Mouse (Mus musculus) kidney, postnatal 14 days (tissue): ENCODE results near the gene Odc1.

Experiments
- DNase-seq: peaks from one replicate; pipeline ENCODE4 v3.0.0; 2022; ENCODE audit warnings: mixed read lengths

Odc1 gene

DNA sequence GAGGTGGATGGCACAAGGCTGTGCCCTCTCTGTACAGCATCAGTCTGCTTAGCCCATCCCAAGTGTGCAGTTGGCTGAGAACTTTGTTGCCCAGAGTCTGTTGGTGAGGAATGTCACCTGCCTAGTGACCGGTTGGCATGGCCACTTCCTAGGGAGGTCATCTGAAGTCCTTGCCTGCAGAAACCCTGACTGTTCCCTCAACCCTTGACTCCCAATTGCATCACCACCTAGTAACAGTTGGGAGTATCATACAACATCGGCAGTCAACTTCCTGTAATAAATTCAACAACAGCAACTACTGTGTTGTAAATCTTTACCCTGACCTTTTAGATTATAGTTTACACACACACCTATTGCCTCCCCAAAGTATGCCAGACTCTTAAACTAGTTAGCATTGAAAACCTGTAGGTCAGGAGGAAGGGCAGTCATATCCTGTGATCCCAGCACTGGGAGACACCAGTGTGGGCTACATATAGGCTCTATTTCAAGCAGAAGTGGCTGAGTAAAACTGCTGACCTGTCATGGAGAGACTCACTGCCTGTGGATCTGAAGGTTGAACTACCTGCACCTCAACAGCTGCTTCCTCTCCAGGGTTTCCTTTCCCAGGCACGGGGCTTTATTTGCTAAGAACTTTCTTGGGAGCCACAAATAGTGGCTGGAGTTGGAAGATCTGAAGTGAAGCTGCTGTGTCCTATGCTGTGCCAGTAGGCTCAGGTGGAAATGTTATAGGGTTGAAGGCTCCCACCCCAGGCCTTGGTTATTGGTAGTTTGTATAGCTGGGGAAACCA is 6.8 kb downstream of the Odc1 start:
- no peak for DNase-seq

DNA sequence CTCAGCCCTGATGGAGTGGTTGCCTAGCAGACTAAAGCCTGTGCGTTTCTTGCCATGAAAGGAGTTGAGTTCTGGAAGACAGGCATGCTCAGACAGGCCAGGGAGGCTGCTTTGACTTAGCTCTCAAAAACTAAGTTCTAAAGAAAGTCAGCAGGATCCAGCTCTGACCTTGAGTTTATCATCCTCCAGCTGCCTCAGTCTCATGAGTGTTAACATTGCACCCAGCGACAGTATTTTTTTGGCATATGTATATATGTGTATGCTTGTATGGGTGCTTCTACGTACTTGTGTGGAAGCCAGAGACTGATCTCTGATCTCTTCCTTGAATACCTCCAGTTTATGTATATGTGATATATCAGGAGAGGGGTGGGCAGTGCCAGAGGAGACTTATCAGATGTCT is 7.8 kb downstream of the Odc1 start:
- no peak for DNase-seq

DNA sequence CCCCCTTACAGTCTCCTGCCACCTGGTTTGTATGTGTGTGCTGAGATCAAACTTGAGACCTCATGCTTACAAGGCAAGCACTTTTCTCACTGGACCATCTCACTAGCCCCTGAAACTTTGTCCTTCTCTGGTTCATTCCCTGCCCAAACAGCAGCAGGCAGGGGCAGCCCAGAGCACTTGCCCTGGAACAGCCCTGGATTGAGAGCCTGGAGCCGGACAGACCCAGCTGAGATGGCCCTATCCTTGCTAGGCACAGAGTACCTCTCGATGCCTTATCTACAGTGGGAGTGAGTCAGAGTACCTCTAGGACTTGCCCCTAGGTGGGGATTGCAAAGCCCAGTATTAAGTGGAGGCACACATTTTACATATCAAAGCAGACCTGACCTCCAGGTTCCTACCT is 8.4 kb downstream of the Odc1 start:
- DNase-seq: no peak

DNA sequence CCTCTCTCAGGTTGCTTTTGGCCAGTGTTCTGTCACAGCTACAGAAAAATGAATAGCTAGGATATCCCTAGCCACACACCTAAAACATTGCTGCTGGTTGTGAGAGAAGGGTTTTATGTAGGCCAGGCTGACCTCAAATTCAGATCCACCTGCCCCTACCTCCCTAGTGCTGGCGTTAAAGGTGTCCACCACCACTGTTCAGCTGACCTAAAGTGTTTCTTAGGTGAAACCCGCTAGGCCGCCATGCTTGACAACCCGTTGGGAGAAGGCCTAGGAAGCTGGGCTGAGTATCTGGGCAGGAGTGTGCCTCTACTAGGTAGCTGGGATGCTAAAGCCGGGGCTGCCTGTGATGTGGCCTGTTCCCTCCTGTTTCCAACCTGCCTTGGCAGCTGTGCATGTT is 9.0 kb downstream of the Odc1 start:
- DNase-seq: no peak

DNA sequence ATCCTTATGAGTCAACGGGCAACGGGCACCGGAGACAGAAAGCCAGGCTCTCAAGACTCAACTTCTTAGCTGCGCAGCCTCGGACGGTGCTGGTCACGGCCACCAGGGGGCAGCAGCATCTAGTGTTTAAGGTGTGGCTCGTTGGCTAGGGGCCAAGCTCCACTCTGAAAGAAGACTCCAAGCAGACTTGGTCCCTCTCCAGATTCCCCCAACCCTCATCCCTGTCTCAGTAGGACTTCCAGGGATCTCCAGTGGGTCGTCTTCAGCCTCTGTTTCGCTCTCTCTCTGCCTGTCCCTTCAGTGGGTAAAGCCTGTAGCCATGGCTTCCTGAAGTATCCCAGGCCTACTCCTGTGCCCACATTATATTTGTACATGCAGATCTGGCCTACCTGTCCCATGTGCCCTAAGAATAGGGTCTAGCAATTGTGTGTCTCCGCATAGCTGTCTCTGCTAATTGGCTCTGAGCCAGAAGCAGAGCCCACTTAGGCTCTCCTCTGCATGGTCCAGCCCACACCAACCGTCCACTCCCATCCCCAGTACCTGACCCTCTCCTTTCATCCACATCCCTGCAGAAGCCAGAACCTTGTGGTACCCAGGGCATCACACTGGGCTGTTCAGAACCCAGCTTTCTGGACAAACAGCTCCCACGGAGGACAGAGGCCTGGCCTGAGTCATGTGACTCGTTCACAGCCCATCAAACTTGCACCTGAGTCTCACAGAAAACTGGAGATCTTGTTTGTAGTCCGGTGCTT is 9.8 kb downstream of the Odc1 start:
- peak; percentile 92 for DNase-seq

DNA sequence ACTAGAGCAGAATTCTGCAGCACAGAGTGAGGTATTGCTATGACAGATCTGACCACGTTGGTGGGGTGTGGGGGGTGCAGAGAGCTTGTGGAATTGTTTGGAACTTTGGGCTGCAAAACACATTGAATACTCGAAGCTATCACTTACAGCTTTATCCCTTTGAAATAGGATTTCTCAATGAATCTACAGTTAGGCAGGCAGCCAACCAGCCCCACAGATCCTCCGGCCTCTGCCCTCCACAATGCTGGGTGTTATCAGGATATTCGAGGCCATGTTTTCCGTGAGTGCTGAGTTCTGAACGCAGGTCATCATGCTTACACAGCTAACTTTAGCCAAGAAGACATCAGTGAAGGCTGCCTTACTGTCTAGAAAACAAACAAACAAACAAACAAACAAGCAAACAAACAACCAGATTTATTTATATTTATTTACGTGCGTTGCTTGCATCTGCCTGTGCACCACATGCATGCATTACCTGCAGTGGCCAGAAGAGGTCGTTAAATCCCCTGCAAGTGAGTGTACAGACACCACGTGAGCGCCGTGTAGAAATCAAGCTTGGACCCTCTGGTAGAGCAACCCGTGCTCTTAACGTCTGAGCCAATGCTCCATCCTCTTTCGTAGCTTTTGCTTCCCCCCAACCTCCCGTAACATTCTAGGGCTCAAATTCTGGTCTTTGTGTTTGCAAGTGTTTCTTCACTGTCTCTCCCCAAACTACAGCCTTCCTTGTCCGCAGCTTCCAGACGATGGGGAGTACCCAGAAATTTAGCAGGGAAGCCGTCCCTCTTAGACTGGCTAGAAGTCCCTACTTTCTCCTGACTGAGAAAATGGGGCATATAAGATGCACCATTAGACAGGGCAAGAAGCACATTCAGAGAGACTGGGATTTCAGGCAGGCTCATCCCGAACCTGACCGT is 12.1 kb downstream of the Odc1 start:
- DNase-seq: peak; percentile 77

DNA sequence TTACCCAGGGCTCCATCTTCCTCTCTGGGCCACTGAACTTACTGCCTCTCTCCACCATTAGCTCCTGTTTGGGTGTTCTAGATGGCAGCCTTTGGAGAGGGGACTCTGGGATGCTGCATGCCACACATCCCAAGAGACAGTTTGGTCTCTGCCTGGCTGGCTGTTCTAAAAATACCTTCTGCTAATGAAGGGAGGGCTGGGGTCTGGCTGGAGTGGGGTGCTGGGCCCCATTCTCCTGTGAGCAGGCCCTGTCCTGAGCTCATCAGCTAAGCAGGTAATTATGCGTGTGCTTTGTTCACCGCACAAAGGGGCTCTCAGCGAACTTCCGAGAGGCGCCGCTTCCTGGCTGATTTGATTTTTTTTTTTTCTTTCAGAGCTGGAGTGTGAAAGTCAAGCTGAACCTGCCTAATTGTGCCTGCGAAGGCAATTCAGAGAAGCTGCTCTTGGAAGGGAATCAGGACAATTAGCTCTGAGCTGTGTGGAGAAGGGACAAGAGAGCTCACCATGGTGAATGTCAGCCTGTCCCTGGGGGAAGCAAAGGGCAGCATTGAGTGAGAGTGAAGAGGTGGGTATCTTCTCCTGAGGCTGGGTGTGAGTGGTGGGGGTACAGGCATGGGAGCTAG is 12.9 kb downstream of the Odc1 start:
- no peak for DNase-seq

DNA sequence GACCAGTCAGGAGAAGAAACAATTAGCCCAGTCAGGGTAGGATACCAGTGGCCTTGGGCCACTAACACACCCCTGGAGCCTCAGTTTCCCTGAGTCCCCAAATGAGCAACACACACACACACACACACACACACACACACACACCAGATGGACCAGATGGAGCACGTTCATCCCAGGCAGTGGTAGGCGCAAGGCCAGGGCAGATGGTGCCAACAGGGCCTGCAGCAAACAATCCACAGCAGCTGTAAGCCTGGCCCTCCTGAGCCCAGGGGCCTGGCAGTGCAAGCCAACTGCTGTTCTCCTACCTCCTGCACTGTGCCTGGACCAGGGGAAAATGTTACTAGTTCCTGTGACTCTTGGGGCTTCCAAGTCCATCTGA is 13.4 kb downstream of the Odc1 start:
- no peak for DNase-seq

DNA sequence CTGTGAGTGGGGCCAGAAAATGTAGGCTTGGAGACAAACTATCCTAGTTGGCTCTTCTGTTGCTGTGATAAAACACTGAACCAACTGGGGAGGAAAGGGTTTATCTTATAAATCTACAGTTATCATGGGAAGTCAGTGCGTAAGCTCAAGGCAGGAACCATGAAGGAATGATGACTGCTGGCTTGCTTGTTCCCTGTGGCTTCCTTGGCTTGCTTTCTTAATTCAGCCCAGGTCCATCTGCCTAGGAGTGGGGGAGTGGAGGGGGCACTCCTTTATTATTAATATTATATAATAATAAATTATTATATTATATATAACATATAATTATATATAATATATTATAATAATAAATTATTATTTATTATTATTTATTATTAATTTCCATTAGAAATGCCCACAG is 17.8 kb downstream of the Odc1 start:
- DNase-seq: no peak

DNA sequence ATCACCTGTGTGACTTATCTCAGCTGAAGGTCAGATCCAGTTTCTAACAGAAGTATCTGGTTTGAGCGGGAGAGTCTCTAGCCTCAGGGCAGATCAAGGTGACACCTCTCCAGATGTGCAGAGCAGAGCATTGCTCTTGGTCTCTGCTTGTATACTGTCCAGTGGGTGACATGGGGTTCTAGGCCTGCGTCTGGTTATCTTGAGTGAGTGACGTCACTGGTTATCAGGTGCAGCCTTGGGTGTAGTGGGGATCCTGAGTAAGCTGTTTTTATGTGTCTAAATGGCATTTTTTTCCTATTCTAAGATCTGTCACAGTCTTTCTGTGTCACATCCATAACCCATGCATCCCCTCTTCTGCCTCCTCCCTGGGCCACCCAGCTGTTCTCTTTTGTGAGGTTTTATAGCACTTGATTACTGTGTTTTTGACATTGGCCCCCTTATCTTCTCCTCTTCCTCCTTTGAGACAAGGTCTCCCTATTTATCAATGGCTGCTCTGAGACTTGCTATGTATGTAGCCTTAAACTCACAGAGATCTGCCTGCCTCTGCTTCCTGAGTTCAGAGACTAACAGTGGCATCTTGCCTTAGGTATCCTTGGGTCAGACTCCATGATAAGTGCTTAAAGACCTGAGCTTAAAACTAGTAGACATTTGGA is 20.9 kb downstream of the Odc1 start:
- no peak for DNase-seq

DNA sequence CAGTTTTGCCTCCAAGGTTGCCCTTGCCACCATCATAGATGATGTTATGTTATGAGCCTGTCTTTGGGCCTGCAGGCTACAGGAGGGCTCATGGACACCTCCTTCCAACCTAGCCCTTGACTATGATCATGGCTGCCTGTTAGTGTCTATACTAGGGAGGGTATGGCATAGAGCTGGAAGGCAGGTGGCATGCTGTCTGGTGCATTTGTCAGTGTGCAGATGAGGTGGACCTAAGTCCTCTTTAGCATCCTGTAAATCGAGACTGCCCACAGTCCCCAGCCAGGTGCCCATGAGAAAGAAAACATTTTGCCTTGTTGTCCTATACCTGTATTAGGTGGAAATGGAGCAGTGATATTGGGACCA is 21.4 kb downstream of the Odc1 start:
- no peak for DNase-seq

DNA sequence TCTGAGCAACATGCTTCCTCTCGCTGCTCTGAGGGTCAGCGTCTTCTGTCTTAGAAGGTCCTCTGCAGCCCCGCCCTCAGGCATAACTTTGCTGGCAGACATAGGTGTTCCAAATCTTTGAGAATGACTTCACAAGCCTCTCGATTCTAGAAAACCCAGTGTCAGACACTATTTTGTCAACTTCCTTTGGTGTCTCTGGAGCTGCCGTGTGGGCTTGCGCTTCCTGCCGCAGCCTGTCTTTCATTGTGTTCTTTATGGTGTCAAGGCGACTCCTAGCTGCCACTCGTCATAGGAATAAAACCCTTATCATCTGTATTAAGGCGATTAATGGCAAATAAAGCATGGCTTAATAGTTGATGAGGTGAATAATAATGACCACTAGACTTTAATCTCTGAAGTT is 24.0 kb downstream of the Odc1 start:
- no peak for DNase-seq

DNA sequence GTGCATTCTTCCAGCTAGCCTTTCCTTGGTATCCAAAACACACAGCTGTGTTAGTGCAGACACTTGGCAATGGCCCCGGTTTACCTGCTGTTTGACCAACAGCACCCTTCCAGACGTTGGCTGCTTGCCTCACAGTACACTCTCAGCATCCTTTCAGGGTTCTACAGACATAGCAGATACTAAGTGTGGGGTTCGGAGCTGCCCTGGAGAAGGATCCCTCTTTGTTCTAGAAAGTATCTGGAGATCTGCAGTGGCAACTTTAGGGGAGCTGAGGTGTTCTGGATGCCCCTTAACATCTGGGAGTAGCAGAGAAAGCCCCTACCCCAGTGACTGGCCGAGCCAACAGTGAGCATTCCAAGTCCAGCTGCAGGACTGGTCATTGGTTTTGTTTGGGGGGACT is 30.0 kb downstream of the Odc1 start:
- DNase-seq: no peak

DNA sequence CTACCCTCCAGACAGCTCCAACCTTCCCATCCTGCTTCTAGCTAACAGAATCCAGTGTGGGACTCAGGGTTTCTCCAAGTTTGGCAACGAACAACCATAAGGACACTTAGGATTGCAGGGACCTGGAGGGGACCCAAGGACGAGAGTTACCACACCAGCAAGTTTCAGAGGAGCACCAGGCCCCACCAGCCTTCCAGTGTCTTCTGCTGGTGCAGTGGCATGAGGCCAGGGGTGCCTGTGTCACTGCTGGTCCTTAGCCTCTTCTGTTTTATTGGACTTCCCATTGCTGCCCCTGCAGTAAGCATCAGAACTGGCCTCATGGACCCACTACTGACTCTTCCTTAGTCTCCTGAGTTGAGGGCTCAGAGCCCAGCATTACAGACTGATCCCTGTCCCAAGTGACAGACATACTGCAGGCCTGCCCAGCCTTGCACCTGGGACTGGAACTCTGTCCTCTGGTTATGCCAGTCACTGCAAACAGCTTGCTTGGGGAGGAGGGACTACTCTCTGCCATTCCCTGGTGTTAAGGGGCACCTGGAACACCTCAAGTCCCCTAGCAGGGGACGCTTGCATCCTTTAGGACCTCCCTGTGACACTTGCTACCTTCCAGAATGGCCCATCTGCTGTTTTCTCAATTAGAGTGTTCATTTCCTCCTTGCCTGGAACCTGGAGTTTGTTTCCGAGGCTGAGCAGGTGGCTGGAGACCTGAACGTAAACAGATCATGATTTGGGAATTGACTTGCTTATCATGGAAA is 30.7 kb downstream of the Odc1 start:
- DNase-seq: no peak

DNA sequence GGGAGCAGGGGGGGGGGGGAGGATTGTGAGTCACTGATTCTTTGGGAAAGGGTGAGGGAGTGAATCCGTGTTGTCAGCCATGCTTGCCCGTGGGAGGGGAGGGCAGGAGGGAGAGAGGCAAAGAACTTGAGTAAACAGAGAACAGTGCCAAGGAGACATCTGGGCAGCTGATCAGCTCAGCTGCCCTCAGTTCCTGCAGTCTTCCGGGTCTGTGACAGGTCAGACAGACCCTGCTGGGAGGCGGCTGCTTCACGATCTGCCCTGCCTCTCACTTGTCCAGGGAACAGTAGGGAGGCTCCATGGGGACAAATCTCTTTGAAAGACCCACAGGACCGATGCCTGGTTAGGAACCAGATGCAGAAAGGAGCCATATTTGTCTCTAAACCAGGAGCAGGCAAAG is 31.4 kb downstream of the Odc1 start:
- DNase-seq: peak; percentile 46

DNA sequence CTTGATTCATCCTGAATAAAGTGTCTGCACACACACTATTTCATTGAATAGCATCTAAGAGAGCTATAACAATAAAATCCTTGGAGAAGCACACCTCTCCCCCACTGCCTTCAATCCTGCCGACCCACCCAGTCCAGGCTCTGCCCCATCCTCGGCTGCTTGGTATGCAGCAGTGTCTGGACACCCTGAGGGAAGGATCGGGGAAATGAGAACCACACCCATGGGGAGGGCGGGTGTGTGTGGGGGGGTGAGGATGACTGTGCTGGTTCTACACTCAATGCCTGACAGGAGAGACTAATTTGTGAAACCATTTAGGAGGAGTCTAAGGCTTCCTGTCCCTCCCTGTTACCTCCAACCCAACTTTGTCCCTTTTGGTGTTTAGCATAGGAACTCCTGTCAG is 34.0 kb downstream of the Odc1 start:
- no peak for DNase-seq

DNA sequence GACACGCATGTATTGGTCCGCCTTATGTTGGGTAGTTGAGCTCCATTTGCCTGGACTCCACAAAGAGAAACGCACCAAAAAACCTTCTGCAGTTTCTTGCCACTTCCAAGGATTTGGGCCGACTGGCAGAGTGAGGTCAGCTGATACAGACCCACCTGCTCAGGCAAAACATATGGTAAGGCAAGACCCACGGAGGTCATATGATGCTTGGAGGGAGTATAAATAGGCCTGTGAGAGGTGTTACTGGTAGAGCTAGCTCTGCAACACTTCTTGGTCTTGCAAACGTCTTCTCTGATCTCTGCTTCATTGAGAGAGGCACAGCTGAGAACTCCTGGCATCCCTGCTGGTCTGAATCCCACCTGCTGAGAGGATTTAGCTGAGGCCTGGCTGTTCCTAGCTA is 36.4 kb downstream of the Odc1 start:
- no peak for DNase-seq

DNA sequence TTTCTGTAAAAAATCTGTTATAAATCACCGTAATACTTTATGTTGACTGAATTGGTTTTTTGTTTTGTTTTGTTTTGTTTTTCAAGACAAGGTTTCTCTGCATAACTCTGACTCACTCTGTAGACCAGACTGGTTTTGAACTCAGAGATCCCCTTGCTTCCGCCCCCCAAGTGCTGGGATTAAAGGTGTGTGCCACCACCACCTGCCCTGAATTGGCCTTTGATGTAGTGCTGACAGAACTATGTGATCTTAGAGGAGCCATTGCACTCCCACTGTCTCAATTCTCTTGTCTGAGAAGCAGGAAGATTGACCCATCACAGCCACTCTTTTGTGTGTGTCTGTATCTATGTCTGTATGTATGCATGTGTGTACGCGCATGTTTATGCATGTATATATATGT is 37.8 kb downstream of the Odc1 start:
- no peak for DNase-seq

DNA sequence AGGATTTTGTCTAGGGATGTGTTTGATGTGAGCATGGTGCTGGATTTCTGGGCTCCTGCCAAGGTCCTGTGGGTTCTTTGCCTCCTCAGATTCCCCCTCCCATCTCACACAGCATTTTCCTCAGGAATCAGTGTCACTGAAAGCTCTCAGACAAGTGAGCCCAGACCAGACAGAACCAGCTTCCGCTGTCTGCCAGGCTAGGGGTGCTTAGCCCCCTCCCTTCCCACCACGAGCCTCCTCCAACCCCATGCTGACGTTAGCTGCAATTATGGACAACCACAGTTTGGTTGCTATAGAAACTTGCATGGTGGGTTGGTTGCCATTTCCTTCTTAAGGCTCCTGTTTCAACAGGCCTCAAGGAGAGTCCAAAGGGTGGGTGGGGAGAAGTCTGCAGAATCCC is 39.3 kb downstream of the Odc1 start:
- no peak for DNase-seq

DNA sequence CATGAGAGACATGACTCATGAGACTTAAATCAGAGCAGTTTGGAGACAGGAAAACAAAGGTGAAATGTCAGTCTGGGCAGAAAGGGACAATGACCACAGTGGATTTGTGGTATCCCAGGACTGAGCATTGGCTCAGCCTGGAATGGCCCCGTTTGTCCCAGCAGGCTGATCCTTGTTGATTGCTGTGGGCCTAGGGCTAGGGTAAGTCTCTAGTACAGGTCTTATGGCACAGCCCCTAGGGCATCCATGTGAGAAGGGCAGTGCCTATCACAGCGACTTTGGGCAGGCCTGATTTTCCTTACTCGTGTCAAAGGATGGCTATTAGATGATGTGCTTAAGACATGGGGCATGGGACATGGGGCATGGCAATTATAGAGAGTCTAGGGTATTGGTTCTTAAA is 41.4 kb downstream of the Odc1 start:
- DNase-seq: no peak

DNA sequence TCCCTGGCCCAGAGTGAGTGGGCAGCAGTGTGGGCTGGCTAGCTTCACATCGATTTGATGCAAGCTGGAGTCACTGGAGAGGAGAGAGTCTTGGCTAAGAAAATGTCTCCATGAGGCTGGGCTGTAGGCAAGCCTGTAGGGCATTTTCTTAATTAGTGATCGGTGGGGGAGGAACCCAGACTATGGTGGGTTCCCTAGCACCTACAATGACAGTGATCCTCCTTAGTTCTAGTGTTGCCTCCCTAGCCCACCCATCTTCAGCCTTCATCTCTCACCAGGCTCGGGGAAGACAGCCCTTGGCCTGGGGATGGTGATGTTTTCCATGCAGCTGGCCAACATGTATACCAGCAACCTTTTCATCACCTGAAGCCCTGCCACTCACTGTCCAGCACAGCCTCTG is 43.8 kb downstream of the Odc1 start:
- no peak for DNase-seq
